Mouse (Mus musculus) hematopoietic stem cell, adult 5-6 weeks (primary cell): ENCODE results near the gene Pde1a. TPM values are rescaled to one million over a fixed set of nuclear protein-coding genes. Genes with fewer than 3 reads are reported as not detected.

ENCODE experiments used
- ATAC-seq, 2 experiments: fragments of 125-278 bp in 1 of 2; replicated peaks in 1 of 2; 2 replicates each; pipeline ENCODE4 v1.8.0; 2016 to 2017; ENCODE audit warnings: inconsistent platforms in 2 of 2, mild to moderate bottlenecking in 2 of 2, moderate number of reproducible peaks in 2 of 2, low read depth in 1 of 2, moderate TSS enrichment in 1 of 2; ENCODE audit not compliant: low FRiP score in 2 of 2, poor library complexity in 2 of 2, severe bottlenecking in 2 of 2, insufficient read depth in 1 of 2, low TSS enrichment in 1 of 2
- total RNA-seq: library from RNA; stranded (forward); fragments of 172-1452, 232-1000 nt; gene quantifications from 2 replicates; pipeline ENCODE4 v1.2.3, GENCODE M21; 2017

The Pde1a gene
- total RNA-seq: not detected in 2 replicates

- ATAC-seq: 0 out of 4 replicates have a peak, but pooled peaks of 1 of the 2 experiments have one; percentile 12
Measured at GRCm38 (mm10) chr2:80128861-80129698, at the start of gene Pde1a. Gene Pde1a, minus strand, starts transcription at chr2:80129458.

- no peak for ATAC-seq
Measured at GRCm38 (mm10) chr2:80178608-80179280, 49.5 kb upstream of the Pde1a start.

- no peak for ATAC-seq
Measured at GRCm38 (mm10) chr2:80178154-80178553, 48.9 kb upstream of the Pde1a start.

- peak; percentile 42 to 72; a peak in 1 of 4 replicates for ATAC-seq
Measured at GRCm38 (mm10) chr2:80168103-80168502, 38.8 kb upstream of the Pde1a start.

- ATAC-seq: peak in 1 of 2 experiments; percentile 89; a peak in 1 of 4 replicates
Measured at GRCm38 (mm10) chr2:80158784-80159183, 29.5 kb upstream of the Pde1a start.

GRCm38 (mm10) chr2:80158196-80158595 is 28.9 kb upstream of the Pde1a start:
- no peak for ATAC-seq

GRCm38 (mm10) chr2:80150019-80150418 is 20.8 kb upstream of the Pde1a start:
- peak in 1 of 2 experiments; percentile 36; a peak in 1 of 4 replicates for ATAC-seq

GRCm38 (mm10) chr2:80149332-80149731 is 20.1 kb upstream of the Pde1a start:
- no peak for ATAC-seq

- no peak for ATAC-seq
Measured at GRCm38 (mm10) chr2:80135076-80135475, 5.8 kb upstream of the Pde1a start.

GRCm38 (mm10) chr2:80132677-80133076 is 3.4 kb upstream of the Pde1a start:
- no peak for ATAC-seq

- ATAC-seq: no peak
Measured at GRCm38 (mm10) chr2:80126663-80127062, 2.6 kb downstream of the Pde1a start.

GRCm38 (mm10) chr2:80086891-80087290 is 42.4 kb downstream of the Pde1a start:
- no peak; a peak in 1 of 4 replicates for ATAC-seq

- ATAC-seq: peak; percentile 52 to 76; a peak in 3 of 4 replicates
Measured at GRCm38 (mm10) chr2:80080090-80080821, 49.0 kb downstream of the Pde1a start.

- peak in 1 of 2 experiments; percentile 47; a peak in 1 of 4 replicates for ATAC-seq
Measured at GRCm38 (mm10) chr2:80079618-80080017, 49.6 kb downstream of the Pde1a start.

- ATAC-seq: no peak
Measured at GRCm38 (mm10) chr2:80076323-80076722, 52.9 kb downstream of the Pde1a start.

GRCm38 (mm10) chr2:80074531-80074930 is 54.7 kb downstream of the Pde1a start:
- ATAC-seq: no peak

GRCm38 (mm10) chr2:80074046-80074445 is 55.2 kb downstream of the Pde1a start:
- ATAC-seq: no peak

GRCm38 (mm10) chr2:80073426-80073825 is 55.8 kb downstream of the Pde1a start:
- no peak for ATAC-seq
